Mouse (Mus musculus) thymus, adult 18-20 months (tissue): Measurements from ENCODE around the gene 4933411K16Rik.
A peak's percentile ranks its signal among the peaks of the same experiment; 100 is the strongest.

Source experiments
- DNase-seq, 2 experiments: peaks; one replicate each; pipeline ENCODE4 v3.0.0; 2022; ENCODE audit warnings: mixed read lengths in 2 of 2

4933411K16Rik gene

GRCm38 (mm10) chr19:42051948-42052347 lies at the start of gene 4933411K16Rik:
Gene 4933411K16Rik (plus strand): TSS chr19:42052248.
- no peak for DNase-seq

- DNase-seq = no peak
Observed at GRCm38 (mm10) chr19:42004258-42004657, 47.8 kb upstream of the 4933411K16Rik start.

GRCm38 (mm10) chr19:42005616-42006015 lies 46.4 kb upstream of the 4933411K16Rik start:
- DNase-seq = no peak

- DNase-seq = no peak
Observed at GRCm38 (mm10) chr19:42006568-42006967, 45.5 kb upstream of the 4933411K16Rik start.

GRCm38 (mm10) chr19:42008586-42008985 lies 43.5 kb upstream of the 4933411K16Rik start:
- DNase-seq = no peak

GRCm38 (mm10) chr19:42009067-42009466 lies 43.0 kb upstream of the 4933411K16Rik start:
- no peak for DNase-seq

GRCm38 (mm10) chr19:42010436-42010835 lies 41.6 kb upstream of the 4933411K16Rik start:
- no peak for DNase-seq

- no peak for DNase-seq
Observed at GRCm38 (mm10) chr19:42011123-42011522, 40.9 kb upstream of the 4933411K16Rik start.

- no peak for DNase-seq
Observed at GRCm38 (mm10) chr19:42014231-42014825, 37.7 kb upstream of the 4933411K16Rik start.

- no peak for DNase-seq
Observed at GRCm38 (mm10) chr19:42015001-42015400, 37.0 kb upstream of the 4933411K16Rik start.

GRCm38 (mm10) chr19:42016251-42016650 lies 35.8 kb upstream of the 4933411K16Rik start:
- DNase-seq = no peak

GRCm38 (mm10) chr19:42016840-42017239 lies 35.2 kb upstream of the 4933411K16Rik start:
- DNase-seq = no peak

GRCm38 (mm10) chr19:42017399-42018247 lies 34.4 kb upstream of the 4933411K16Rik start:
- no peak for DNase-seq

GRCm38 (mm10) chr19:42019011-42019522 lies 33.0 kb upstream of the 4933411K16Rik start:
- DNase-seq = peak in 1 of 2 experiments; percentile 47

GRCm38 (mm10) chr19:42021681-42022541 lies 30.1 kb upstream of the 4933411K16Rik start:
- no peak for DNase-seq

- DNase-seq = no peak
Observed at GRCm38 (mm10) chr19:42022542-42022848, 29.6 kb upstream of the 4933411K16Rik start.

- peak; percentile 35 to 45 for DNase-seq
Observed at GRCm38 (mm10) chr19:42026158-42026557, 25.9 kb upstream of the 4933411K16Rik start.

- DNase-seq = no peak
Observed at GRCm38 (mm10) chr19:42031112-42031511, 20.9 kb upstream of the 4933411K16Rik start.

GRCm38 (mm10) chr19:42033611-42034010 lies 18.4 kb upstream of the 4933411K16Rik start:
- DNase-seq = no peak

GRCm38 (mm10) chr19:42034146-42034775 lies 17.8 kb upstream of the 4933411K16Rik start:
- no peak for DNase-seq

- no peak for DNase-seq
Observed at GRCm38 (mm10) chr19:42034881-42035455, 17.1 kb upstream of the 4933411K16Rik start.
